Mouse (Mus musculus) heart, adult 9 months (tissue): Measurements from ENCODE around the gene Olfr1484.
"Not testable (repeated sequence)": the region's sequence is repeated elsewhere in the genome, so short reads cannot be mapped to it uniquely, and the experiment has no call there.

Source experiments
- DNase-seq, 2 experiments: peaks; one replicate each; pipeline ENCODE4 v3.0.0; 2022; ENCODE audit warnings: low spot score in 2 of 2

The Olfr1484 gene

GRCm38 (mm10) chr19:13583211-13583610 lies at the start of gene Olfr1484:
TSS of gene Olfr1484 (plus strand) at chr19:13583511.
- DNase-seq, result no peak

DNA sequence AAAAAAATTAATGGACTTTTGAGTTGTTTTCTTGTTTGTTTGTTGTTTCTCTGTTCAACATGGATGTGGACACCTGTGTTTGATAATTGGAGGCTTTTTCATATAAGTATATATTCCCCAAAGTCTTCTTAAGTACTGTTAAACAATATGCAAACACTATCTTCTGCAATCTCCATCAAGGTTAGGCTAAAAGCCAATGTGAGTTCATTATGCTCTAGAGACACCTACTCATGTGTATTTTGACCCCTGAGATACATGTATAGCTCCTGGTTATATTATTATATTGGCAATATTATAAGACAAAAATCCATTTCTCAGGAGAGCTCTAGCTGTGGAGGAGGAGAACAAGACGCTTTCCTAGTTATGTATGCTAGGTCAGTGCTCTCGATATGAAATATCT lies 33.8 kb downstream of the Olfr1484 start, which contains the start of gene Olfr1487:
Gene Olfr1487 (plus strand): TSS at position 301 of the 400 bp plus-strand sequence.
- not testable (repeated sequence) for DNase-seq

- no peak for DNase-seq
Measured at GRCm38 (mm10) chr19:13631321-13631720, 48.0 kb downstream of the Olfr1484 start, which contains the start of gene Olfr1489. TSS of gene Olfr1489 (plus strand) at chr19:13631621.
